Mouse (Mus musculus) kidney, postnatal 0 days (tissue): ENCODE results near the gene Trim56. TPM values are rescaled to one million over a fixed set of nuclear protein-coding genes. Genes with fewer than 3 reads are reported as not detected.

Experiments
- ATAC-seq: fragments of 200-750 bp; cut with Nextera tagmentation; replicated peaks from 2 replicates; pipeline ENCODE4 v1.8.0; 2017; ENCODE audit warnings: low read depth, moderate number of reproducible peaks, moderate TSS enrichment, moderate library complexity; ENCODE audit not compliant: low FRiP score
- DNase-seq: peaks from one replicate; pipeline ENCODE4 v3.0.0-alpha.2; 2016; ENCODE audit warnings: low spot score
- H3K27ac ChIP-seq: fragments of 300-500 bp; sonication (generic); 2 replicates; pipeline ENCODE4 v1.5.1; 2014; ENCODE audit warnings: mild to moderate bottlenecking
- H3K27me3 ChIP-seq: fragments of 300-500 bp; sonication (generic); 2 replicates; pipeline ENCODE4 v1.6.1; 2014; ENCODE audit warnings: low read length, mixed read lengths; ENCODE audit not compliant: insufficient read depth
- H3K36me3 ChIP-seq: fragments of 300-500 bp; sonication (generic); 2 replicates; pipeline ENCODE4 v1.6.1; 2014; ENCODE audit warnings: low read length, mixed read lengths; ENCODE audit not compliant: insufficient read depth
- H3K4me1 ChIP-seq: fragments of 300-500 bp; sonication (generic); replicated peaks from 2 replicates; pipeline ENCODE4 v1.6.1; 2014; ENCODE audit warnings: antibody characterized with exemption, low read length, mixed read lengths; ENCODE audit not compliant: insufficient read depth
- H3K4me2 ChIP-seq: fragments of 300-500 bp; sonication (generic); 2 replicates; pipeline ENCODE4 v1.6.1; 2014; ENCODE audit warnings: mild to moderate bottlenecking, low read length, moderate library complexity, mixed read lengths
- H3K4me3 ChIP-seq: fragments of 300-500 bp; sonication (generic); replicated peaks from 2 replicates; pipeline ENCODE4 v1.5.1; 2014; ENCODE audit warnings: low read depth, low read length
- H3K9ac ChIP-seq: fragments of 300-500 bp; sonication (generic); 2 replicates; pipeline ENCODE4 v1.6.1; 2014; ENCODE audit warnings: low read depth, low read length
- H3K9me3 ChIP-seq: fragments of 300-500 bp; sonication (generic); replicated peaks from 2 replicates; pipeline ENCODE4 v1.6.1; 2016; ENCODE audit warnings: low read length, inconsistent platforms, mixed read lengths
- CTCF ChIP-seq: IDR thresholded peaks from 2 replicates; pipeline ENCODE4 v1.5.1; 2016; ENCODE audit warnings: antibody characterized with exemption, low read depth, mild to moderate bottlenecking, moderate library complexity
- WGBS: fragments of 180-500 bp; shearing (Covaris S2); extraction: QIAGEN DNeasy Blood & Tissue Kit; methylation state at CpG from one replicate; pipeline ENCODE4 v1.1.7; 2014; 5-methylcytosine and 5-hydroxymethylcytosine counted together
- polyA plus RNA-seq: library from polyadenylated mRNA; unstranded; fragments of >200 nt; fragmentation: Nextera tagmentation; extraction: Ambion mirVana; gene quantifications from 2 replicates; pipeline ENCODE4 v1.2.1, GENCODE M21; 2015

The Trim56 gene
- polyA plus RNA-seq, 1 experiment from 2014 or later: 7.9 TPM

DNA sequence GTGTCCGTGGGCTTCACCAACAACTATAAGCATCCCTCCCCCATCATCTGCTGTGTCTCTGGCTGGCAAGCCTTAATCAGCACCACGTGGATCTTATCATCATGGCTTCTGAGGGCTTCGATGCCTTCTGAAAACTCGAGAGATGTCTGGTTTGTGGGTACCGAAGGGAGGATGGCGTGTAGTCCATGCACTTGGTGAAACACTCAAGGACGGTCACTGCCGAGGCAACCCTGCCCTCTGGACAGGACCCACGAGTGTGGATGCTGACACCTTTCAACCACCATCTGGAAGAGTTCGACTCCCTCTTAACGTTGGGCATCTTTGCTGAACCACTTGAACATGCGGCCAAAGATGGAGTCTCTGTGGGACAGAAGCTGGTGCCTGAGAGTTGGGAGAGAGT is 5.1 kb downstream of the Trim56 start:
- WGBS: 91% methylated on average over 12 of the region's 12 CpGs
- H3K4me1 ChIP-seq: no peaks in the 10 kb centered on the region

GRCm38 (mm10) chr5:137109941-137110593 is 5.9 kb downstream of the Trim56 start:
- H3K9ac ChIP-seq: no peak overlapping the region
- DNase-seq: no peak
- 58% methylated on average over 25 of the region's 25 CpGs for WGBS
- no peak; the same call in 1 of the 2 replicates for ATAC-seq
- H3K4me3 ChIP-seq: no peak overlapping the region
- no peak overlapping the region for H3K27ac ChIP-seq
- no peak for TF ChIP-seq CTCF
- no peaks in the 10 kb centered on the region for H3K9me3 ChIP-seq
- H3K36me3 ChIP-seq: peaks cover 21% of the 10 kb centered on the region
- no peaks in the 10 kb centered on the region for H3K27me3 ChIP-seq
- H3K4me2 ChIP-seq: no peak overlapping the region
- H3K4me1 ChIP-seq: no peaks in the 10 kb centered on the region

More for the DNA sequence above, 5.1 kb downstream of the Trim56 start:
- no peak for ATAC-seq
- Histone ChIP-seq H3K27ac (no peak overlapping the region), H3K9ac (no peak overlapping the region), H3K4me3 (no peak overlapping the region), H3K9me3 (no peaks in the 10 kb centered on the region), H3K27me3 (no peaks in the 10 kb centered on the region), H3K4me2 (no peak overlapping the region), H3K36me3 (peaks cover 21% of the 10 kb centered on the region)
- no peak for DNase-seq
- TF ChIP-seq CTCF: no peak

- ATAC-seq (no peak), DNase-seq (no peak)
- Histone ChIP-seq H3K36me3 (peaks cover 8% of the 10 kb centered on the region; the same call in 1 of the 2 replicates), H3K9me3 (no peaks in the 10 kb centered on the region), H3K4me3 (no peak overlapping the region), H3K27ac (no peak overlapping the region), H3K4me2 (no peak overlapping the region), H3K9ac (no peak overlapping the region), H3K27me3 (no peaks in the 10 kb centered on the region), H3K4me1 (no peaks in the 10 kb centered on the region)
- no peak for TF ChIP-seq CTCF
- 56% methylated on average over 6 of the region's 6 CpGs for WGBS
Observed at GRCm38 (mm10) chr5:137108111-137108510, 7.9 kb downstream of the Trim56 start.

DNA sequence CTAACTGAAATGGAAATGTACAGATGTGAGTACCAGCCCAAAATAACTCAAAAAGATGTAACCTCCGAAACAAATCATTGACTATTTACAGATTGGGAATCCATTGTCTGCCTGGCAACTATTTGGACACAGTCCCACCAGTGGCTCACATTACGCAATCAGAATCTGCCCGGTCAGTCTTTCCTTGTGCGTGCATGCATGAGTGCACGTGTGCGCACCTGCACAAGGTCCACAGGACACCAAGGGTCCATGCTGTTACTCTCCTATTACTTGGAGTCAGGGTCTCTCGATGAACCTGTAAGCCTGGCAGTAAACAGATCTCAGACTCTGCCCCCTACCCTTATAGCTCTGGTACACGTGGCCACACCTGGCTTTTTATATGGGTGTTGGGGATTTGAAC is 8.3 kb downstream of the Trim56 start:
- Histone ChIP-seq H3K36me3 (peaks cover 3% of the 10 kb centered on the region; the same call in 1 of the 2 replicates), H3K27ac (no peak overlapping the region), H3K27me3 (no peaks in the 10 kb centered on the region), H3K4me2 (no peak overlapping the region), H3K9ac (no peak overlapping the region), H3K4me1 (no peaks in the 10 kb centered on the region), H3K9me3 (no peaks in the 10 kb centered on the region), H3K4me3 (no peak overlapping the region)
- no peak for TF ChIP-seq CTCF
- ATAC-seq (no peak), DNase-seq (no peak)
- 55% methylated on average over 8 of the region's 8 CpGs for WGBS

- Histone ChIP-seq H3K27me3 (no peaks in the 10 kb centered on the region), H3K4me2 (no peak overlapping the region), H3K4me3 (no peak overlapping the region), H3K9me3 (no peaks in the 10 kb centered on the region), H3K36me3 (no peaks in the 10 kb centered on the region), H3K4me1 (no peaks in the 10 kb centered on the region), H3K27ac (no peak overlapping the region), H3K9ac (no peak overlapping the region)
- no peak for ATAC-seq
- peak; percentile 92 for DNase-seq
- TF ChIP-seq CTCF: peak; percentile 90
- WGBS: 4% methylated on average over 6 of the region's 6 CpGs
Observed at GRCm38 (mm10) chr5:137107024-137107423, 9.0 kb downstream of the Trim56 start.

- H3K27ac ChIP-seq: no peak overlapping the region
- H3K27me3 ChIP-seq: no peaks in the 10 kb centered on the region
- H3K36me3 ChIP-seq: no peaks in the 10 kb centered on the region
- H3K4me1 ChIP-seq: no peaks in the 10 kb centered on the region
- no peak for TF ChIP-seq CTCF
- H3K9me3 ChIP-seq: no peaks in the 10 kb centered on the region
- H3K4me3 ChIP-seq: no peak overlapping the region
- ATAC-seq: no peak
- no peak overlapping the region for H3K9ac ChIP-seq
- no peak overlapping the region for H3K4me2 ChIP-seq
- WGBS: 71% methylated on average over 4 of the region's 4 CpGs
- DNase-seq: no peak
Observed at GRCm38 (mm10) chr5:137106434-137106833, 9.6 kb downstream of the Trim56 start.

GRCm38 (mm10) chr5:137103969-137104368 is 12.0 kb downstream of the Trim56 start:
- WGBS: 95% methylated on average over 2 of the region's 2 CpGs

More at GRCm38 (mm10) chr5:137103969-137104368, 12.0 kb downstream of the Trim56 start:
- Histone ChIP-seq H3K9ac (no peak overlapping the region), H3K4me2 (no peak overlapping the region), H3K27ac (no peak overlapping the region), H3K36me3 (no peaks in the 10 kb centered on the region), H3K9me3 (no peaks in the 10 kb centered on the region), H3K27me3 (no peaks in the 10 kb centered on the region), H3K4me1 (no peaks in the 10 kb centered on the region), H3K4me3 (no peak overlapping the region)
- ATAC-seq: no peak
- no peak for DNase-seq
- 0 out of 2 replicates have a peak, but pooled peaks have one; percentile 4 for TF ChIP-seq CTCF
